Mouse (Mus musculus): ENCODE results near the gene Slc30a7.

GRCm38 (mm10) chr3:116006284-116006977 is 775 bp downstream of the Slc30a7 start:
- TF ChIP-seq EP300 (IDR thresholded peaks at IDR 0.05; ENCODE audit: low read depth) (no peak), CTCF (IDR thresholded peaks at IDR 0.05; ENCODE audit: low read depth) (no peak)

All from heart, postnatal 0 days (tissue).